Mouse (Mus musculus): Measurements from ENCODE around the gene Rxra.

The Rxra gene

DNA sequence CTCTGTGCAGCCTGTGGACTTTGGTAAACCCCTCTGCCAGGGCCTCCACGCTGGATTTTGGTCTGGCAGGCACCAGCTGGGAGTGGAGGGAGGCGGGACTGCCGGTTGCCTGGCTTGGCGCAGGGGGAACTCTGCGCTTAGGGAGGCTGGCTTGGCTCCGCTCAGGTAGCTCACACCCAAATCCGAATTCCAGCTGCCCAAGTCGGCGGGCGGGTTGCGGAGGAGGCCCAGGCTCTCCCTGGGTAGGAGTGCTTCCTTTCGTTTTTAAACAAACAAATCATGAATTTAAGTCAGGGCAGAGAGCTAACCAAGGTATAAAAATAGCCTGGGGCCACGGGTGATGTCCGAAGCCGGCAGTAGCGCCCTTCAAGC is at the start of gene Rxra:
Gene Rxra (plus strand): TSS at position 335 of the 372 bp plus-strand sequence.
- DNase-seq (ENCODE audit: low read depth) = no peak

DNA sequence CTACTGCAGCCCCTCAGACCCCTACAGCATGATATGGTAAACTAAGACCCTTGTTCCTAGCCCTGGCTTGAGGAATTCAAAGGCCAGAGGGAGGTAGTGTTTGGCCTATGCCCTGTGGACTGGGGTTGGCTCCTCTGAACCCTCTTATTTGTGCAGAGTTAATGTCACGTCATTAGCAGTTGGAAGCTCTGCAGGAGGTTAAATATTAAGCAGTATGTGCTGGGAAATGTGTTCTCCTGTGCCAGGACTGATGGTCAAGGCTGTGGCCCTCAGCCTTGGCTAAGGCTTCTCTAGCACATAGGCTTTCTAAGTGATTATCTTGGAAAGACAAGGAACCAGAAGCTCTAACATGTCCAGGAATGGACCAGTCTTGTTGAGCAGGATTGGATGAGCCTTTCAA is 49.6 kb upstream of the Rxra start:
- no peak for DNase-seq (ENCODE audit: low read depth)

DNA sequence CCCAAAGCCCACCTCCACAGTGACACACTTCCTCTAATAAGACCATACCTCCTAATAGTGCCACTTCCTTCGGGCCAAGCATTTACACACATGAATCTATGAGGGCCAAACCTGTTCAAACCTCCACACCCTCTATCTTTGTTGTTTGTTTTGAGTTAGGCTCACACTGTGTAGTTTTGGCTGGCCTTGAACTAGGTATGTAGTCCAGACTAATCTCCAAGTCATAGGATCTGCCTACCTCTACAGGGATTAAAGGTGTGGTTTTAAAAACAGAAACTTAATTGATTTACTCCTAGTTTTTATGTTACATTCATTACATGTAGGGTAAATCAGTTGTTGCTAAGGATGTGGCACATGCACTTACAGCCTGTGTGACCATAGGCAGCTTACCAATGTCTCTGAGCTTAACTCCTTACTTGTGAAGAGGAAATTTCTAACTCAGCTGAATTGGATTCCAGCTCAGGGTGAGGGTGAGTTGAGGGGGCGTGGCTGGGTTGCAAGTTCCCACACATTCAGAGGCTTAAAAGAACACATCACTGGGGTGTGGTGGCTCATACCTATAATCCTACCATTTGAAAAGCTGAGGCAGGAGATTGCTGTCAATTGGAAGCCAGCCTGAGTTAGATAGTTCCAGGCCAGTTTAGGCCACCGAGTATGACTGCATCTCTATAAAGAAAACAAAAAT is 45.5 kb upstream of the Rxra start:
- no peak for DNase-seq (ENCODE audit: low read depth)

DNA sequence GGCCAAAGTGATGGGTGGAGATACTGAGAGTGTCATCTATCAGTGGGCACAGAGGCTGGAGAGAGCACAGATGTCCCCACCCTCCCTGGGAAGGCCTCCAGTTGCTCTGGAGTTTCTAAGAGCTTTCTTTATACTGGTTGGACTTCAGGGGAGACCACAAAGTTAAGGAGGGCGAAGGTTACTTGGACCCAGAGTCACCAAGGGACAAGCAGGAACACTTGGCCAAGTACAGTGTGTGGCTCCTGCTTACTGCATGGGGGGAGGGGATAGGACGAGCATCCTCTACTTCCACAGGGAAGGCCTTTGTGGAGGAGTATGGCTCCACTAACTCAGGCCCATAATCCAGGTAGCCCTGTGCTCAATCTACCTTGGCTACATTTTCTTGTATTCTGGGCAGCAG is 42.8 kb upstream of the Rxra start:
- no peak for DNase-seq (ENCODE audit: low read depth)

DNA sequence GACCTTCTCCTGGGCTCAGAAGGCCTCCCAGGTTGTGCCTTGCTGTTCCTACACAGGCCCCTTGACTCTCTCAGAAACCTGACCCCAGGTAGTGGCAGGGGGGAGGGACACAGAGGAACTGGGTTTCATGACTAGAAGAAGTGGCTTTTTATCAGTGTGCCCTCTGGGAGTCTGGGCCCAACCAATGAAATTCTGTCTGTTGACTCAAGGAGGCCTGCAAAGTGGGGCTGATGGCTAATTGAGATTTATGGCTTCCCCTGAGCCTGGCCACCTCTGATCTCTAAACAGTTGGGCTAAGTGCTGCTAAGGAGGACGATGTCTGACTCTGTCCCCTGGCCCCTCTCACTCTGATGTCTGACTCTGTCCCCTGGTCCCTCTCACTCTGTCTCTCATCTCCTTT is 42.2 kb upstream of the Rxra start:
- no peak for DNase-seq (ENCODE audit: low read depth)

DNA sequence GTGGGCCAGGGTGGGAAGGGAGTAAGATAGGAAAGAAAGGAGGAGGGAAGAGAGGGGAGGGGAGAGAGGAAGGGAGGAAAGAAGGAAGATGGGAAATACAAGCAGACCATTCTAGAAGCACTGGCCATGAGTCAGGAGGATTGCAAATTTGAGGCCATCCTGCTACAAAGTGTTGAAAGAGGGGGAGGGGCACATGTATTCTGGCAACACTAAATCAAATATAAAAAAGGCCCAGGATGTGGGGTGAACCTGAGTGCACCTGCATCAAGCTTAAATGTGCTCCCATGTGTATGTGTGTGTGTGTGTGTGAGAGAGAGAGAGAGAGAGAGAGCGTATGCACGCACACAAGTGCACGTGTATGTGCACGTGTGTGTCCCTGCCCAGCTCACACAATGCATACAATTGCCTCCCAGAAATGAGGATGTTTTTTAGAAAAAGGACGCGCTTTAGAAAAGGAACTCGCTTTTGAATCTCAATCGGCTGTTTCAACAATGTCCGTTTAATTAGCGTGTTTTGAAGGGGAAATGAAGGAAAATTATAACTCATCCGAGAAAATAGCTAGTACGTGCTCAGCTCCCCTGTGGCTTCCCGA is 41.0 kb upstream of the Rxra start:
- no peak for DNase-seq (ENCODE audit: low read depth)

DNA sequence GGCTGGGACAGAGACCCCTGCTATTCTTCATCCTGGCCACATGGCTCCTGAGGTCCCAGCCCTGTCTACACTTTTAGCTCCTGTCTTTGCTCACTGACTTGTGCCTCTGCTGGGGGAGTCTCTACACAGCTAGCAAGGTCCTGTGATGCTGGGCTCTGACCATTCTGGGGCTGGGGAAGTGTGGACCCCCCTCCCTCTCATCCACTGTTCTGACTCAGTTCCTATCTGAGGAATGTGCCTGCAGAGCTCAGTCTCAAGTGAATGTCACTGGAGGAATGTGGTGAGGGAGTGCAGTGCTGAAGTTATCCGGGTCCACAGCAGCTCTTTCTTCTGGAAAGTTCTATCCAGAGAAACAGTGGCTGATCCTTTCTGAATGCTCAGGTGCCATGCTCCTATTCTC is 39.4 kb upstream of the Rxra start:
- no peak for DNase-seq (ENCODE audit: low read depth)

DNA sequence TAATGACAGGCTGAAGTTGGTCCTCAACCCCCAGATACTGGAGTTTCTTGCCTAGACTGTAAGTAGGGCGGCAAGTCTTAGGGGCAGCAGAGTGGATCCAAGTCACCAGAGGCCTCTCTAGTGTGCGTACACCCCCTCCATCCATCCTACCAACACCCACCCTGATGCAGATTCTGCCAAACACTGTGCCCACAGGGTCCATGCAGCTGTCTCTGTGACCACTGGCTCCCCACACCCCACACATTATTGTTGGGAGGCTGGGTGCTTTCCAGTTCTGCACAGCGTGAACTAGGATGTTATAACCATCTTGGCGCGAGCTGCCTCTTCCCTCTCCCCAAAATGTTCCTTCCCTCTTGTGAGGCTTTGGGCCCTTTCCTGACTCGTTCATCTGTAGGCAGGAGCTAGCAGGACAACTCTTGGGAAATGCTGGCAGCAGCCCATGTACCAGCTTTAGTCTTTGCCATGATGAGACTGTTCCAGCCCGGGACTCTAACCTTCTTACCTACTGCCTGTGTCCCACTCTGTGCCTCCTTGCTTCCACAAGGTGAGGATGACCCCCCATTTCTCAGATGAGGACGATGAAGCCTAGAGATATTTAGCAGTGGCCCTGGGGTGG is 38.9 kb upstream of the Rxra start:
- DNase-seq (ENCODE audit: low read depth) = no peak

DNA sequence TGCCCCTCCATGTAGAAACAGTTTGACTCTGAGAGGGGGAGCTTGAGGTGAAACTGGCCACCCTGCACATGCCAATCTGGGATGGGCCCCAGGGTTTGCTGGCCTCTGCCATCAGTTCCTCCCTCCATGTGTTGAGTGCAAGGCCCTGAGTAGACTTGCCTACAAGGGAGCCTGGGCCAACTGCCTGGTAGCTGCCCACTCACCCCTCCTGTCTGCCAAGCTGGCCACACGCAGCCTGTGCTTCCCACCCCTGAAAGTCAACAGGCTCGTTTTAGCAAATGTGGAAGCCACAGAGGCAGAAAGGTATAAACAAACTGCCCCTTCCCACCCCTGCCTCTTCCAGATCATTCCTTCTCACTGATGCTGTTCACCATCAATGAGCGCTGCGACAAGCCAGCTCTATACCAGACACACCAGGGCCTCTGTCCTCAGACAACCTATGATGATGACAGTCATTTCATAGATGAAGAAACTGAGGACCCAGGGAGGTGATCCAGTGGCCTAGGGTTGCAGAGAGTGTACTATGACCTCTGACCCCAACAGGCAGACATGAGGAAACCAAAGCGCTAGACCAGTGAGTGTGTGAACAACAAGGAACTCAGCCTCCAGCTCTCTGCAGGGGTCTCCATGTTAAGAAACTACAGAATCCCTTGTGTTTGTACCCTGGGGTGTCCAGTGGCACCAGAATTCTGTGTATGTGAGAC is 36.5 kb upstream of the Rxra start:
- DNase-seq (ENCODE audit: low read depth) = no peak

DNA sequence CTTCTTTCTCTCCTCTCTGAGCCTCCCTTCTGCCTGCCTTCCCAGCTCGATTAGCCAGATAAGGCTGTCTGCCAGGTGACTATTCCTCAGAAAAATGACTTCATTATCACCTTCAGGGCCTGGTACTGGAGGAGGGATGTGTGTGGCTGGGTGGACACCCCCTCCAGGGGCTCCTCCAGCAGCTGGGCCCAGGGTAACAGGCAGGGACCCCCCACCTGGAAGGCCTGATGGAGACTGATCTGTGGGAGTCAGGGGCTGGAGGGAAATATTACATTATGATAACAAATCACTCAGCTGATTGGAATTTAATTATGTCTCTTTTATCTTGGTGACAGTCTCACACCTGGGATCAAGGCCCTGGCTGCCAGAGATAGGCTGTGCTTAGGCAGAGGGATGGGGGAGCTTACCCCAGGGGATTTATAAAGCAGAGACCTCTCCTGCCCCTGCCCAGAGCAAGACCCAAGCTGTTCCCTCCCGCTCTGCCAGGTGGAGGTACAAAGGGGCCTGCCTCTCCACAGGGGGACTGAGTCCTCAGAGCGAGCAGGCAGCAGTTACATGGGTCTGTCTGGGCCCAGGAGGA is 35.2 kb upstream of the Rxra start:
- no peak for DNase-seq (ENCODE audit: low read depth)

DNA sequence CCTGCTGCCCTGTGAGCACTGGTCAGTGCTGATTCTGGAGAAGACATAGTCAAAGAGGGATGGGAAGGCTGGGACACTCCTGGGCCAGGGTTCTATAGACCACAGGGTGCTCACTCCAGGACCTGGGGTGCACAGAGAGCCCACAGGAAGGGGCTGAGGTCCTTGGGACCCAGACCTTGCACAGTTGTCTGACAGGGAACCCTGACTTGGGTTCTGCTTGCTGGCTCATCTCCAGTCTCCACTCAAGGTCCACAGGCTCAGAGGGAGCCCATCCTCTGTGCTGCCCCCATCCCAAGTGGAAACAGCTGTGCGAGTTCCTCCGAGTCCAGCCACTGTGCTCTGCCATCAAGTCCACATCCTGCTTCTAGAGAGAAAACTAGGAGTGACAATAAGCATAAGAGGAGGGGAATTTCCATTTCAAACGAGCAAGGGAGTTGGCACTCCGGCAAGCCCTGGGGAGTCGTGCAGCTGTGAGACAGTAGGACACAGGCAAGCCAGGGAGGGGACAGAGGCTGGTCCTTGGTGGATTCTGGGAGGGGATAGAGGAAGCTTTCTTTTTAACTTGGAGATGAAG is 31.6 kb upstream of the Rxra start:
- no peak for DNase-seq (ENCODE audit: low read depth)

DNA sequence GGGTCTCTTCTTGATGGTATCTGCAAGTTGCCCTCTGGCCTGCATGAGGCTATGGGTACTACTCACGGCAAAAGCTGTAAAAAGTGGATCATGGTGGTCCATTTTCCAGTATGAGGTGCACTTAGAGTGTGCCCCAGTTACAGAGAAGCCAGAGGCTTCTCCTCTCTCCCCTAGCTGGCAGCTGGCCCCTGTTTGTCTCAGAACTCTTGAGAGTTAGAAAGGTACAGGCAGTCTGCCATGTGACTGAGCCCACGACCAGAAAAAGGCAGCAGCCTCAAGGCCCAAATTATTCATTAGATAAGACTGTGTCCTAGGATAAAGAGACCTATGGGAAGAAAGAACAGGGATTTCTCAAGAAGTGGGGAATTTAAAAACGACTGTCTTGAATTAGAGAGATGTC is 30.8 kb upstream of the Rxra start:
- DNase-seq (ENCODE audit: low read depth) = no peak

DNA sequence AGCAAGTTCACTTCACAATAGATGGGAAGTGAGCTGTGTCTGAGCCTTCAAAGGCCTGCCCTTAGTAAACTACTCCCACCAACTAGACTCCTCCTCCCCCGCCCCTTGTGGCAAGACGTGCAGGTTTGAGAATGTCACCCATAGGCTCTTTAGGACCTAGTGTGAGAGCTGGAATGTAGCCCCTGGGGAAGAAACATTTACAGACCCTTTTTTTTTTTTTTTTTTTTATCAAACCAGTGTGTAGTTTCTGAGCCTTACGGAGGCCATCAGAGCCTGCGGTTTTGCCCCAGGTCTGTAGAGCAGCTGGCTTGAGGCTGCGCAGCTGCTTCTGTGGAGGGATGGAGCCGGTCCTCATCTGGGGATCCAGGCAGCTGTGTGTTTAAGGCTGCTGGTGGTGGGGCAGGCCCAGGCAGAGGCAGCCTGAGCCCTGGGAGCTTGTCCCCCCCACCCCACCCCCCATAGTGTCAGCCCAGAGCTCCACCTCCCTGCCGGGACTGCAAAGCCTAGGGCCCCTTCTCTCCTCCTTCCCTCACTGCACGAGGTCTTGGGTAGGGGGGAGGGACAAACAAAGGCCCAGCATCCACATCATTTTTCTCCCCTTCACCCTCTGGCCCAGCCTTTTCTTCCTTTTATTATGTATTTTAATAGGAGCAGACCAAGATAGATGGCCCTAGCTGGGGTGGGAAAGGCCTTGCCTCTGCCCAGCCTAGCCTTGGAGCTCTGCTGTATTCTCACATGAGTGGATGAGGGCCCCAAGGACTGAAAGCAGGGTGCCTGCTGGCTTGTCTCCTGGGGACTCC is 26.2 kb upstream of the Rxra start:
- no peak for DNase-seq (ENCODE audit: low read depth)

DNA sequence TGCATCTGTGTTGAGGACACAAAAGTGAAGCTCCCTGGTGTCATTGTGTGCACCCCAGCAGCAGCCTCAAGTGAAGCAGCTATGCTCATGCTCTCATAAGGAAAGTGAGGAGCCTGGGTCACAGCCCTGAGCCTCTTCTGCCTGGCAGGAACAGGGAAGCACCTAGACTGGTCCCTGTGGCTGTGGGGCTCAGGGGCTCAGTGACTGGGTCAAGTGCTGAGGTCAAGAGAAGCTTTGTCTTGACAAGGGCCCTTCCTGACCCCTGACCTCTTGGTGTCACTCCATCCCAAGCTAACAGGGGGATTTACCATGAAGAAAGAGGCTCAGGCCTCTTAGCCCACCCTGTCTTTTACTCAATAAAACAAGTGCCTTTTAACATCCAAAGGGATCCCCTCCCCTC is 25.2 kb upstream of the Rxra start:
- no peak for DNase-seq (ENCODE audit: low read depth)

DNA sequence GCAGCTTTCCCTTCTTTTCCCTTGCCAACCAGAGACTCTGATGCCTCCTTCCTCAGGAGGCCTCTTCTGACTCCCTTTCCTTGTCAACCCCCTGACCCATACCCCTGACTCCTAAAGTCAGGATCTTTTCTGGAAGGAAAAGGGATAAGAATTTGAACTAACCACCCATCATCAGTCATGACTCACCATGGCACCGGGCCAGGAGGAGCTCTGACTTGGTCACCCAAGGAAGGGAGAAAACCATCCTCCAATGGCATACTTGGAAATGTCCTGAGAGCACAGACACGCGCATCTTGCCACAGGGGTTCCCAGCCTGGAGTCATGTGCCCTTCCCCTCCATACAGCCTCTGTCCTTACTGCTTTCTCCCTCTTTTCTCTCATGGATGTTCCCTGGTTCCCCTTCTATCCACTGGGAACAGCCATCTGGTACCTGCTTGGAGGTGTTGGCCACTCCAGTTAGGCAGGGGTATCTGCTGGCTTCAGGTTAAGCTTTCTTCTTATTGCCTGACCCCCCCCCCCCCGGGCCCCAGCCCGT is 22.7 kb upstream of the Rxra start:
- DNase-seq (ENCODE audit: low read depth) = no peak

DNA sequence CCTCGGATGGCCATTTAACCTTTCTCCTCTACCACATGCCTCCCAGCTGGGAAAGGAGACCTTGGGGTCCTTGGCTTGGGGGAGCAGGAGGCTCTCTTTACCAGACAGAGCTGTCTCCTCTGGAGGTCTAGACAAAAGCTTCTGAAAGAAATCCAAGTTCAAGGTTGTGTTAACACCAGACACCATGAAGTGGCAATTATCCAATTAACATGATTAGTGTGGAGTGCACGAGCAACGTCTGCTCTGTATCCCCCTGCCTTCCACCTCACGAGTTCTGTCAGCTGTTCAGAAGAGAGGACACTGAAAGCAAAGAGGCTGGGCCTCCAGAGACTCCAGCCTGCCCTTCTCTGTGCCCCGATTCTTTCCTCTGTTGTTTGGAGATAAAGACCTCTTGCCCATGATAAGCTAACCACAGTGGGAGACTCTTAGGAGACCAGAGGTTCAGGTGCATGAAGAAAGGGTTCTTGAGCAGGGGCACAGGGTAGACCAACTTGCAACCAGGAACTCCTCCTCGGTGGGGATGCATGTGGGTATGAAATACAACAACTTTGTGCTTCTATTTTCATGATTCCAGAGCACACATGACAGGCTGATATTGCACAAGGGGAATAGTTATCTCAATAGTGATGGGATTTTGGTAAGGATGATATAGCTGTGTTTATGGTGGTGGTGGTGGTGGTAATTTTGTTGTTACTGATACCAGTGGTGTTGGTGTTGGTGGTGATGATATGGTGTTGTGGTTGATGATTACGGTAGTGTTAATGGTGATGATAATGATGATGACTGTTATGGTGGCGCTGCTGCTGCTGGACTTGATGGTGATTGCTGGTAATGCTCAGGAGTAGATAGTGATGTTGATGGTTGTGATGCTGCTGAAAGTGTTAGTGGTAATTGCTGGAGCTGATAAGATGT is 21.7 kb upstream of the Rxra start:
- DNase-seq (ENCODE audit: low read depth) = no peak

DNA sequence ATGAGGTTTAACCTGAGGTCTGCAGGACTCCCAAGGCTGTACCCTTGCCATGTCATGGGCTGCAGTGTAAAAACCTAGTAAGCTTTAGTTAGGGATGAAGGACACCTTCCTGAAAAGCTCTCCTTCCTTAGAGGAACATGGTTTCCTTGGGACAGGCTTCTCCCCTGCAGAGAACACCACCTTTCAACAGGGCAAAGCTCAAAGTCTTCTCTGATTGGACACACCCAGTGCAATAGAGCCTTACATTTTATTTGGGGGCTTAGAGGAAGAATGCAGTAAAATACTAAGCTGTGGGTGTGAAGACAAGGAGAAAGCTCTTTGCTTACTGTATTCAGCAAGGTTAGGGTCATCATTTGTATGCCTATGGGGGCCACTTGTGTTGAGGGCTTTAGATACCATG is 19.7 kb upstream of the Rxra start:
- no peak for DNase-seq (ENCODE audit: low read depth)

DNA sequence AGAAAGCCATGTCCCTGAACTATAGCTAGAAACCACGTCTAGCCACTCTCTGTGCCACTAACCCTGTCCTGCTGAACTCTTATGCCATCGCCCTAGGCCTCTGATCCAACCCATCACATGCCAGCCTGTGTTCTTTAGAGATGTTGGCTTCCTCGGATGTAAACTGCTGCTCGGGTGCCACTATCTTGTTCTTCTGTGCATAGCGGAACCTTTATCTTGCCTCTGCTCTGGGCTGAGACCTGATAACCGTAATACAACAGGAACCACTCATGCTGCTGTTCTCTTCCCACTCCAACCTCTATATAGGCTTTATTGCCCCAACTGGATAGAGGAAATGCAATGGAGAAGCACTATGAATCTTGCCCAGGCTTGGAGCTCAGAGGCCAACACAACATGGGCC is 11.0 kb upstream of the Rxra start:
- DNase-seq (ENCODE audit: low read depth) = no peak

DNA sequence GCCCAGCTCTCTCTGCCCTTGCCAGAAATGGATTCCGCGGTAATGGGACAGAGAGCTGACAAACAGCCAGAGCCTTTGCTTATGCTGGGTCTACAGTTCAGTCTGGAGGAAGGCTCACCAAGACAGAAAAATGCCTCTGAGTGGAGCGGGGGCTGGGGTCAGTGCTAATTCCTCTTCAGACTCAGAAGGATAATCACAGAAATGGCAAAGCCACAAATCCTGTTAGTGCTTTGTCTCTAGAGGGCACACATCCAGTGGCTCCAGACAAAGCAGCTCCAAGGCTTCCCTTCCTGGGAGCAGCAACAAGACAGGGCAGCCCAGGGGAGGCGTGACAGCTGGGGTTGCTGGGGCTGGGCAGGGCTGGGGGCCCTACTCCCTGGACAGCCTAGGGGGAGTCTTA is 9.5 kb upstream of the Rxra start:
- no peak for DNase-seq (ENCODE audit: low read depth)

DNA sequence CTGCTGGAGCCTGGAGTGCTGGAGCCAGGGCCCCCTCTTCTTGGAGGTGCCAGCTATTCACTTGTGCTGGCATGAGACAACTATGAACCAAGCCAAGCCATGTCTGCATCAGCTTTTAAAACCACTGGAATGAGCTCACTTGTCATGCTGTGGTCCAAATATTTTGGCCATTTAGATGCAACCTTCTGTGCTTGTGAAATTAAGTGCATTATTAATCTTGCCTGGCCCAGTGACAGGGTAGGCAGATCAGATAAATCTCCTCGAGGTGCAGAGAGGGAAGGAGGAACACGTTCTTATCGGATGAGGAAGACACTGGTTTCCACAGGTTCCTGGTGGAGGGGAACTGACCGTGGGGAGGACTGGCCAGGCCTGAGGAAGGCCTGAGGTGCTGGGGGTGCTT is 8.6 kb upstream of the Rxra start:
- DNase-seq (ENCODE audit: low read depth) = no peak
